Mouse (Mus musculus): ENCODE results near the gene Atl1. TPM values are rescaled to one million over a fixed set of nuclear protein-coding genes. Genes with fewer than 3 reads are reported as not detected.

Atl1 gene
- polyA plus RNA-seq, 1 experiment from 2014 or later, result 155 TPM

DNA sequence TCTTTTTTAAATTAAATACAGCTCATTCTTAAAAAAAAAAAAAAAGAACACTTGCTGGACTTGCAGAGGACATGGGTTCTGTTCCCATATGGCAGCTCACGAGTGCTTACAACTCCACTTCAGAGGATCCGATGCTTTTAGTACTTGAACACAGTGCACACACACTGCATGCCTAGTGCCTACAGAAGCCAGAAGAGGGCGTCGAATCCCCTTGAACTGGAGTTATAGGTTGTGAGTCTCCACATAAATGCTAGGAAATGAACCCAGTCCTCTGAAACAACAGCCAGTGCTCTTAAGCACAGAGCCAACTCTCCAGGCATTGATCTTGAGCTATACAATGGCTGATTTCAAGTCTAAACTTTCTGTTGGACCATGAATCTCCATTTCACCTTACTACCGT is 90.5 kb downstream of the Atl1 start:
- no peak overlapping the region for H3K4me2 ChIP-seq
- no peak overlapping the region for H3K9ac ChIP-seq (replicated peaks)
- ATAC-seq (ENCODE audit: low FRiP score), result no peak
- no peak overlapping the region for H3K27ac ChIP-seq (replicated peaks)
- H3K4me1 ChIP-seq, result peaks cover 16% of the 10 kb centered on the region
- H3K36me3 ChIP-seq, result peaks cover 23% of the 10 kb centered on the region
- no peaks in the 10 kb centered on the region for H3K27me3 ChIP-seq (replicated peaks)
- no peak overlapping the region for H3K4me3 ChIP-seq (replicated peaks)
- no peaks in the 10 kb centered on the region for H3K9me3 ChIP-seq (replicated peaks)
- 75% methylated on average over 5 of the region's 5 CpGs for WGBS

DNA sequence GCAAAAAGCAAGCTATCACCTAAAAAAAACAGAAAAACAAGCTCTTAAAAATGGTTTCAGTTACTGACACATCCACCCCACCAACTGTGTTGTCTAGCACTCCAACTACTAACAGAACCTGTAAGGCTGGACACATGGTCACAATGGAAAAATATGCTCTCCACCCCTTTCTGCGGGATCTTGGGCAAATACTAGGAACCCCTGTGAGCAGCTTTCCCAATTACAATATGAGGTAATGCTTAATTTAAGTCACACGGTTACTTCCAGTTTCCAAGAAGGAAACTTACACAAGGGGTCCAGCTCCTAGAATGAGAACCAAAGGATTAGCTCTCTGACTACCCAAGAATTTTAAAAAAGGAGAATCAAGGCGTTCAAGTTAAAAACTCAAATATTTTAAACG is 93.1 kb downstream of the Atl1 start:
- Histone ChIP-seq H3K27ac (replicated peaks) (no peak overlapping the region), H3K4me3 (replicated peaks) (peak overlapping the region; percentile 95), H3K27me3 (replicated peaks) (no peaks in the 10 kb centered on the region), H3K4me1 (peaks cover 11% of the 10 kb centered on the region), H3K36me3 (peaks cover 19% of the 10 kb centered on the region), H3K9me3 (replicated peaks) (no peaks in the 10 kb centered on the region), H3K4me2 (peak overlapping the region; percentile 74), H3K9ac (replicated peaks) (peak overlapping the region; percentile 80; the same call in 1 of the 2 replicates)
- ATAC-seq (ENCODE audit: low FRiP score), result no peak
- WGBS, result 45% methylated on average over 4 of the region's 4 CpGs

DNA sequence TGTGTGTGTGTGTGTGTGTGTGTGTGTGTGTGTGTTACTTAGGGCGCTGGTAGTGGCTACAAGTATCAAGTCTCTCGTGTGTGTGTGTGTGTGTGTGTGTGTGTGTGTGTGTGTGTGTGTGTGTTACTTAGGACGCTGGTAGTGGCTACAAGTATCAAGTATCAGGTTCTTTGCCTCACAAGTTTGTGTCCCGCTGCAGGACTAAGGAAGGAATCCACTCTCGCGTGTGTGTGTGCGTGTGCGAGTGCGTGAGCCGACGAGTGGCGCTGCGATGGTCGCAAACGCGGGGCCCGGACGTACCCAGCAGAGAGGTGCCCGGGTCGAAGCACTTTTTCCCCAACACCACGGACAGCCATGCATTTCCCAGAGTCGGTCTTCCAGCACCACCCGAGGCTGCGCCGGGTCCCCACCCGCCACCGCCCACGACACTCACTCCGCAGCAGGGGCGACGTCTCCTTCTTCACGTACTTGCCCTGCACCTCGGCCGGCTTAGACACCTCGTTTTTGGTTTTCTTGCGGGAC is 93.9 kb downstream of the Atl1 start:
- Histone ChIP-seq H3K4me1 (peaks cover 8% of the 10 kb centered on the region), H3K4me3 (replicated peaks) (peak overlapping the region; percentile 95), H3K4me2 (peak overlapping the region; percentile 74), H3K9me3 (replicated peaks) (no peaks in the 10 kb centered on the region), H3K27ac (replicated peaks) (peak overlapping the region; percentile 89), H3K27me3 (replicated peaks) (no peaks in the 10 kb centered on the region), H3K36me3 (peaks cover 19% of the 10 kb centered on the region), H3K9ac (replicated peaks) (peak overlapping the region; percentile 80)
- WGBS, result under 1% methylated on average over 33 of the region's 36 CpGs
- peak; percentile 69 for ATAC-seq (ENCODE audit: low FRiP score)

DNA sequence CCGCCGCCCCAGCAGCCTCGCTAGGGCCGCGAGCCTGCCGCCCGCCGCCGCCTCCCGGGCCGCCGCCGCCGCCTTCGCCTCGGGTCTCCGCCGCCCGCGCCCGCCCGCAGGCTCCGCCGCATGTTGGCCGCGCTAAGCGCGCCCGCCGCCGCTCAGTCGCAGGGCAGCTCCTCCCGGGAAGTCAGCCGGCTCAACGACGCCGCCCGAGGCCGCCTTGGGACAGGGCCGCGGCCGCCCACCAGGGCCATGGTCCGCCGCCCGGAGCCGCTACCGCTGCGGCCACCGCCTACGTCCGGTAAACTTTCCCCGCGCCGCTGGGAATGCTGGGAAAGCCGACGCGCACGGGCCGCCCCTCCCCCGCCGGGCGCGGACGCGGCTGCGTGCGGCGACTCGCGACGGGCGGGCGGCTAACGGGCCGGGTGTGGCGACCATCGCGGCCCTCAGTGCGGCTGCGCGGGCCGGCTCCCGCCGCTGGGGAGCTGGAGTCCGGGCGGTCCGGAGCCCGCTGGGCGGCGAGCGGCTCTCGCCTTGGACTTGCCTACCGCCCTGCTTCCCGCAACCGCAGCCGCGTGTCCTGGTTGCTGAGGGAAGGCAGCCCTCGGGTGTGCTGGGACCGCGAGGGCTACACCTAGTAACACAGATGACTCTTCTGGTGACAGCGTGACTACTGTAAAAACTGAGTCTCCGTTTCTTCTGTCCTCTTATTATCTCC is 94.5 kb downstream of the Atl1 start, which contains the start of gene Sav1:
Gene Sav1, minus strand, starts transcription at position 217 of the 712 bp plus-strand sequence.
- H3K4me2 ChIP-seq, result peak within 1 kb of the TSS; percentile 74
- H3K4me3 ChIP-seq (replicated peaks), result peak within 1 kb of the TSS; percentile 95
- H3K27ac ChIP-seq (replicated peaks), result peak within 1 kb of the TSS; percentile 89
- no peaks in the 10 kb centered on the region for H3K9me3 ChIP-seq (replicated peaks)
- WGBS, result under 1% methylated on average over 84 of the region's 102 CpGs
- peaks cover 8% of the 10 kb centered on the region for H3K4me1 ChIP-seq
- H3K36me3 ChIP-seq, result peaks cover 13% of the 10 kb centered on the region
- no peaks in the 10 kb centered on the region for H3K27me3 ChIP-seq (replicated peaks)
- ATAC-seq (ENCODE audit: low FRiP score), result peak; percentile 95
- H3K9ac ChIP-seq (replicated peaks), result peak within 1 kb of the TSS; percentile 80

DNA sequence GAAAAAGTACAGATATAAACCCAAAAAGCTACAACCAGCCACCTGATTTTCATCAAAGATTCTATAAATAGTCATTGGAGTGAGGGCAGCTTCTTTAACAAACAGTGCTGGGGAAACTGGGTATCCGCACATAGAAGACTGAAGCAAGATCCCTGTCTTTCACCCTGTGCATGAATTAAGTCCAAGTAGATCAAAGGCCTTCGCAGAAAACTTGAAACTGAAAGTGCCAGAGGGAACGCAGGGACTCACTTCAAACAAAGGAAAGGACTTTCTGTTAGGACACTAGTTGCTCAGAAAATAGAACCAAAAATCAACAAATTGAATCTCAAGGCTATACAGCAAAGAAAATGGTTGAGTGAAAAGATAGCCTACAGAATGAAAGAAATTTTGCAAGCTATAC is 103.0 kb downstream of the Atl1 start:
- H3K36me3 ChIP-seq, result no peaks in the 10 kb centered on the region
- no peaks in the 10 kb centered on the region for H3K27me3 ChIP-seq (replicated peaks)
- no peaks in the 10 kb centered on the region for H3K4me1 ChIP-seq
- 77% methylated on average over 3 of the region's 3 CpGs for WGBS
- no peak overlapping the region for H3K4me2 ChIP-seq
- H3K27ac ChIP-seq (replicated peaks), result no peak overlapping the region
- H3K9ac ChIP-seq (replicated peaks), result no peak overlapping the region
- ATAC-seq (ENCODE audit: low FRiP score), result no peak
- peaks cover 5% of the 10 kb centered on the region; the same call in 1 of the 2 replicates for H3K9me3 ChIP-seq (replicated peaks)
- no peak overlapping the region for H3K4me3 ChIP-seq (replicated peaks)

DNA sequence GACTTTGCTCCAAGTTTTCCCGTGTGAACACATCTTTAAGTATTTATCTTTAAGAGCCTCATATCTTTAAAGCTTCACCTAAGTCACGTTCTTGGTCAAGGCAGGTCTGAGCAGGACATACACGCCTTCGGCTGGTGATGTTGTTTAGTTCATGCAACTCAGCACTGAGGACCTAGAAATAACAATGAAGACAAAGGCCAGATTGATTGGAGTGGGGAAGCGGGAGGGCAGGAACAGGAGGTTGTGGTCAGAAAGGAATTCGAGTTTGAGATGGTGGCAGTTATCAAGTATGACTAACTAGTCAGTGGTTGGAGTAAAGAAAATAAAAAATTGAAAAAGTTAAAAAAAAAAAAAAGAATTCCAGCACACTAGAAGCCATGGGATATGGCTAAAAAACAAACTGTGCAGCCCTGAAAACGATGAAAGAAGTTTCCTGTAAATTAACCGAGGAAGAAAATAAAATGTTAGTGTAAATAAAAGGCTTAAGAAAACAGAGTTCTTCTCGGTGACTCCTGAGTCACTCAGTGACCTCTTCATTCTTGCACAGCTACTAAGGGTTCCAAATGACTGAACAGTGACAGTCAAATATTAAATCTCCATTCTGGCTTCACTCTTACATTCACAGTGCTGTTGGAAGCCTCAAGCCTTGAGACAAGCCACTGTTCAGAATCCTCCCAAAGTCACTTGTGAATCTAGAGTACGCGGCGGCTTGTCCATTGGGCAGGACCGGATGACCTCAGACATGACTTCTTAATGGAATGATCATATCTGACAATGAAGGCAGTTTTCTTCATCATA is 106.0 kb downstream of the Atl1 start:
- no peak for ATAC-seq (ENCODE audit: low FRiP score)
- no peaks in the 10 kb centered on the region for H3K36me3 ChIP-seq
- no peak overlapping the region for H3K9ac ChIP-seq (replicated peaks)
- H3K27ac ChIP-seq (replicated peaks), result no peak overlapping the region
- H3K4me1 ChIP-seq, result no peaks in the 10 kb centered on the region
- H3K4me3 ChIP-seq (replicated peaks), result no peak overlapping the region
- H3K4me2 ChIP-seq, result no peak overlapping the region
- H3K9me3 ChIP-seq (replicated peaks), result peaks cover 5% of the 10 kb centered on the region; the same call in 1 of the 2 replicates
- WGBS, result 88% methylated on average over 13 of the region's 13 CpGs
- no peaks in the 10 kb centered on the region for H3K27me3 ChIP-seq (replicated peaks)

DNA sequence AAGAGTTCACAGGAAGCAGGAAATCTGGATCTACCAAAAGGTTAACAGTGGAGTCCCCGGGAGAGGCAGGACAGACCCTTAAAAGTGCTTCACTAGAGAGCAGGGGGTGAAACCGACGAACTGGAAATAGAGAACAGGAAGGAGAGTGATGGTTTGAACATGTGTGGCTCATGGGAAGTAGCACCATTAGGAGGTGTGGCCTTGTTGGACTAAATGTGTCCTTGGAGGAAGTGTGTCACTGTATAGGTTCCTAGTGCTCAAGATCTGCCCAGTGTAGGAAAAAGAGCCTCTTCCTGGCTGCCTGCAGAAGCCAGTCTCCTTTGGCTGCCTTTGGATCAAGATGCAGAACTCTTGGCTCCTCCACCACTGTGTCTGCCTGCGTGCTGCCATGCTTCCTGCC is 112.7 kb downstream of the Atl1 start:
- Histone ChIP-seq H3K4me1 (no peaks in the 10 kb centered on the region), H3K4me2 (no peak overlapping the region), H3K9me3 (replicated peaks) (no peaks in the 10 kb centered on the region), H3K9ac (replicated peaks) (no peak overlapping the region), H3K27ac (replicated peaks) (no peak overlapping the region), H3K36me3 (no peaks in the 10 kb centered on the region), H3K4me3 (replicated peaks) (no peak overlapping the region), H3K27me3 (replicated peaks) (no peaks in the 10 kb centered on the region)
- ATAC-seq (ENCODE audit: low FRiP score), result no peak
- WGBS, result 78% methylated on average over 4 of the region's 4 CpGs

DNA sequence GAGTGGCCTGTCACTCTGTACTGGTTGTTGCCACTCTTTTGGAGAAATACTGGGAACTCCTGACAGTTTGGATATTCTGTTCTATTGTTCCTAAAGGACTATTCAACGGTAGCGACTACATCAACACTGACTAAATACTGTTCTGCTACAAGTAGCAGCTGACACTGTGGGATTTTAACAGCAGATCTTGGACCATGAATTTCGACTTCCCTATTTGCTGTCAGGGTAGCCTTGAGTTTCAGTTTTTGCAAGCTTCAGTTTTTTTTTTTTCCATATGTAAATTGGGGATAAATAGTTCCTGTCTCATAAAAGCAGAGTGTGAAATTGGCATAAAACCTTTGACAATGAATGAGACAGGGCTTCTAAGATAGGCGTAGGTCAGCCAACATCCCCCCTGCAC is 117.9 kb downstream of the Atl1 start:
- Histone ChIP-seq H3K4me3 (replicated peaks) (no peak overlapping the region), H3K4me1 (no peaks in the 10 kb centered on the region), H3K27ac (replicated peaks) (no peak overlapping the region), H3K4me2 (no peak overlapping the region), H3K36me3 (peaks cover 23% of the 10 kb centered on the region), H3K9me3 (replicated peaks) (no peaks in the 10 kb centered on the region), H3K9ac (replicated peaks) (no peak overlapping the region), H3K27me3 (replicated peaks) (no peaks in the 10 kb centered on the region)
- ATAC-seq (ENCODE audit: low FRiP score), result no peak
- WGBS, result 91% methylated on average over 4 of the region's 4 CpGs

DNA sequence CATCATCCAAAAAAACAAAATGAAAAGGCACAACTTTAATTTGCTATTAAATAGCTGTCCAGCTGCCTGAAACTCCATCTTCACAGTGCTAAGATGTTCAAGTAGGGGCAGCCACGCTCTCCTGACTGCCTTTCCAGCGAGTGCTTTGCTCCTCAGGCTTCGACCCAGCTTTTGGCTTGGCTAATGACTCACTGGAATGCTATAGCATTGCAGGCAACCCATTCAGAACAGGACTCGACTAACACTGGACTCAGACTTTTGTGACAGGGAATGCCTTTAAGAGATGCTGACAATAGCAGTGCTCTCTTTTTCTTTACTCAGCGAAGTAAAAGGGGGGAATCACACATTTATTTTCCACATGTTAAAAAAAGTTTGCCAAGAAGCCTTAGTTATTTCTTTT is 119.3 kb downstream of the Atl1 start:
- Histone ChIP-seq H3K27me3 (replicated peaks) (no peaks in the 10 kb centered on the region), H3K9ac (replicated peaks) (no peak overlapping the region), H3K4me3 (replicated peaks) (no peak overlapping the region), H3K27ac (replicated peaks) (no peak overlapping the region), H3K4me1 (no peaks in the 10 kb centered on the region), H3K9me3 (replicated peaks) (no peaks in the 10 kb centered on the region), H3K4me2 (no peak overlapping the region), H3K36me3 (peaks cover 32% of the 10 kb centered on the region)
- no peak for ATAC-seq (ENCODE audit: low FRiP score)
- 57% methylated on average over 5 of the region's 5 CpGs for WGBS

DNA sequence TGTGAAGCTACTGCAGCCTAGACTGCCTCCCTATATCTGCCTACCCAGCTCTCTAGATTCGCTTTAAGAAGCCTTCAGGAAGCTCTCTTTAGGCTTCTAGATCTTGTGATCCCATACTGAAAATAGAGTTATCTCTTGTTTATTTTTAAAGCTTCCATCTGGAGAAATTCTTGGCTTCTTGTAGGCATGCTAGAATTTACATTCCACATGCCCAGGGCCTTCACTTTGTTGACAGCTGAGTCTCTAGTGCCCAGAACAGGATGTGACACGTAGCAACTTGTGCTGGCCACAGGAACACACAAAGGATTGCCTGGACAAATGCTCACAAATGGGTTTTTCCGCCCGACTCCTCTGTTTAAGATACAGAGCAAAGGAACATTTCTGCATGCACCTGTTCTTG is 123.5 kb downstream of the Atl1 start:
- Histone ChIP-seq H3K27ac (replicated peaks) (no peak overlapping the region), H3K4me1 (no peaks in the 10 kb centered on the region), H3K4me3 (replicated peaks) (no peak overlapping the region), H3K27me3 (replicated peaks) (no peaks in the 10 kb centered on the region), H3K4me2 (no peak overlapping the region), H3K9me3 (replicated peaks) (no peaks in the 10 kb centered on the region), H3K9ac (replicated peaks) (no peak overlapping the region), H3K36me3 (peaks cover 56% of the 10 kb centered on the region)
- 76% methylated on average over 4 of the region's 4 CpGs for WGBS
- ATAC-seq (ENCODE audit: low FRiP score), result no peak

Data from neural tube, embryonic 15.5 days (tissue).